Mouse (Mus musculus): ENCODE measurements around the gene Mpg. TPM values are rescaled to one million over a fixed set of nuclear protein-coding genes. Genes with fewer than 3 reads are reported as not detected.

The Mpg gene
- polyA plus RNA-seq, 1 experiment from 2014 or later: 37.9 TPM

- Histone ChIP-seq H3K4me2 (replicated peaks; ENCODE audit: low read depth, low read length) (peak overlapping the region; percentile 68), H3K9ac (replicated peaks; ENCODE audit: low read depth, low read length) (peak overlapping the region; percentile 86; the same call in 1 of the 2 replicates), H3K36me3 (ENCODE audit: control insufficient read depth, insufficient read depth, low read length) (no peaks in the 10 kb centered on the region), H3K9me3 (ENCODE audit: control insufficient read depth, low read depth, low read length) (no peaks in the 10 kb centered on the region), H3K27ac (ENCODE audit: low read length) (peak overlapping the region; percentile 96; the same call in 1 of the 2 replicates), H3K27me3 (ENCODE audit: control insufficient read depth, insufficient read depth, low read length) (no peaks in the 10 kb centered on the region), H3K4me3 (ENCODE audit: low read depth, low read length) (peak overlapping the region; percentile 82), H3K4me1 (ENCODE audit: control insufficient read depth, insufficient read depth, low read length) (peaks cover 66% of the 10 kb centered on the region)
- ATAC-seq (ENCODE audit: insufficient number of reproducible peaks, insufficient read depth, low FRiP score, low read depth): no peak
- 8% methylated on average over 21 of the region's 21 CpGs for WGBS
Observed at GRCm38 (mm10) chr11:32222570-32223194, 3.6 kb upstream of the Mpg start.

- no peaks in the 10 kb centered on the region for H3K27me3 ChIP-seq (ENCODE audit: control insufficient read depth, insufficient read depth, low read length)
- 69% methylated on average over 4 of the region's 4 CpGs for WGBS
- no peak overlapping the region for H3K4me2 ChIP-seq (replicated peaks; ENCODE audit: low read depth, low read length)
- H3K9me3 ChIP-seq (ENCODE audit: control insufficient read depth, low read depth, low read length): no peaks in the 10 kb centered on the region
- no peak for ATAC-seq (ENCODE audit: insufficient number of reproducible peaks, insufficient read depth, low FRiP score, low read depth)
- H3K27ac ChIP-seq (ENCODE audit: low read length): 0 out of 2 replicates have a peak overlapping the region, but pooled peaks have one; percentile 7
- H3K4me1 ChIP-seq (ENCODE audit: control insufficient read depth, insufficient read depth, low read length): peaks cover 61% of the 10 kb centered on the region
- no peaks in the 10 kb centered on the region; the same call in 1 of the 2 replicates for H3K36me3 ChIP-seq (ENCODE audit: control insufficient read depth, insufficient read depth, low read length)
- H3K9ac ChIP-seq (replicated peaks; ENCODE audit: low read depth, low read length): no peak overlapping the region
- no peak overlapping the region for H3K4me3 ChIP-seq (ENCODE audit: low read depth, low read length)
Observed at GRCm38 (mm10) chr11:32223297-32223967, 2.9 kb upstream of the Mpg start.

- Histone ChIP-seq H3K4me3 (ENCODE audit: low read depth, low read length) (no peak overlapping the region), H3K36me3 (ENCODE audit: control insufficient read depth, insufficient read depth, low read length) (peaks cover 4% of the 10 kb centered on the region; the same call in 1 of the 2 replicates), H3K4me2 (replicated peaks; ENCODE audit: low read depth, low read length) (0 out of 2 replicates have a peak overlapping the region, but pooled peaks have one; percentile 3), H3K4me1 (ENCODE audit: control insufficient read depth, insufficient read depth, low read length) (peaks cover 51% of the 10 kb centered on the region), H3K27ac (ENCODE audit: low read length) (peak overlapping the region; percentile 91), H3K27me3 (ENCODE audit: control insufficient read depth, insufficient read depth, low read length) (no peaks in the 10 kb centered on the region), H3K9me3 (ENCODE audit: control insufficient read depth, low read depth, low read length) (no peaks in the 10 kb centered on the region), H3K9ac (replicated peaks; ENCODE audit: low read depth, low read length) (no peak overlapping the region)
- WGBS: 26% methylated on average over 4 of the region's 4 CpGs
- no peak for ATAC-seq (ENCODE audit: insufficient number of reproducible peaks, insufficient read depth, low FRiP score, low read depth)
Observed at GRCm38 (mm10) chr11:32224468-32225139, 1.7 kb upstream of the Mpg start.

GRCm38 (mm10) chr11:32225222-32226104, 842 bp upstream of the Mpg start:
- 46% methylated on average over 7 of the region's 7 CpGs for WGBS
- H3K4me2 ChIP-seq (replicated peaks; ENCODE audit: low read depth, low read length): 0 out of 2 replicates have a peak overlapping the region, but pooled peaks have one; percentile 79
- peak overlapping the region; percentile 91 for H3K27ac ChIP-seq (ENCODE audit: low read length)
- peaks cover 42% of the 10 kb centered on the region for H3K4me1 ChIP-seq (ENCODE audit: control insufficient read depth, insufficient read depth, low read length)
- H3K36me3 ChIP-seq (ENCODE audit: control insufficient read depth, insufficient read depth, low read length): peaks cover 6% of the 10 kb centered on the region; the same call in 1 of the 2 replicates
- H3K27me3 ChIP-seq (ENCODE audit: control insufficient read depth, insufficient read depth, low read length): no peaks in the 10 kb centered on the region
- H3K9ac ChIP-seq (replicated peaks; ENCODE audit: low read depth, low read length): no peak overlapping the region
- no peak overlapping the region for H3K4me3 ChIP-seq (ENCODE audit: low read depth, low read length)
- ATAC-seq (ENCODE audit: insufficient number of reproducible peaks, insufficient read depth, low FRiP score, low read depth): no peak
- H3K9me3 ChIP-seq (ENCODE audit: control insufficient read depth, low read depth, low read length): no peaks in the 10 kb centered on the region

DNA sequence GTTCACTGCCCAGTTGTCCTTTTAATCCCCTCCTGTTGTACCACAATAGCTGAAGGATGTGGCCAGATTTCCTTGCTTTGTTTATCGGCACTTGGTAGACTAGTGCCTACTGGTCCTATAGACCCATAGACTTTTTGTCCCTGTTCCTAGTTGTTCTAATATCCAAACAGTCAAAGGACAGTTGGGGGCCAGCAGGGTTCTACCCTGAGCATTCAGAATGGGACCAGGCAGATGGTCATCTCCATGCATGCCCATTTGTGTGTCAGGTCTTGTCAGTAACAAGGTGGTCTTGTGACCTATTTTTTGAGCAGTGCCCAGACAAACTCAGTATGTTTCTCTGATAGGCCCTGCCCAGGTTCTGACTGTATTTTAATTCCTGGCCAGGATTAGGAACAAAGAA, 736 bp downstream of the Mpg start:
- Histone ChIP-seq H3K4me3 (ENCODE audit: low read depth, low read length) (peak overlapping the region; percentile 71), H3K4me1 (ENCODE audit: control insufficient read depth, insufficient read depth, low read length) (peaks cover 37% of the 10 kb centered on the region), H3K9ac (replicated peaks; ENCODE audit: low read depth, low read length) (peak overlapping the region; percentile 71), H3K27ac (ENCODE audit: low read length) (peak overlapping the region; percentile 91), H3K36me3 (ENCODE audit: control insufficient read depth, insufficient read depth, low read length) (peaks cover 21% of the 10 kb centered on the region), H3K4me2 (replicated peaks; ENCODE audit: low read depth, low read length) (peak overlapping the region; percentile 79), H3K9me3 (ENCODE audit: control insufficient read depth, low read depth, low read length) (no peaks in the 10 kb centered on the region), H3K27me3 (ENCODE audit: control insufficient read depth, insufficient read depth, low read length) (no peaks in the 10 kb centered on the region)
- no peak for ATAC-seq (ENCODE audit: insufficient number of reproducible peaks, insufficient read depth, low FRiP score, low read depth)
- WGBS: 48% methylated on average over 1 of the region's 1 CpGs

- Histone ChIP-seq H3K9ac (replicated peaks; ENCODE audit: low read depth, low read length) (no peak overlapping the region), H3K4me3 (ENCODE audit: low read depth, low read length) (no peak overlapping the region)
Observed at GRCm38 (mm10) chr11:32227555-32227954, 1.2 kb downstream of the Mpg start.

DNA sequence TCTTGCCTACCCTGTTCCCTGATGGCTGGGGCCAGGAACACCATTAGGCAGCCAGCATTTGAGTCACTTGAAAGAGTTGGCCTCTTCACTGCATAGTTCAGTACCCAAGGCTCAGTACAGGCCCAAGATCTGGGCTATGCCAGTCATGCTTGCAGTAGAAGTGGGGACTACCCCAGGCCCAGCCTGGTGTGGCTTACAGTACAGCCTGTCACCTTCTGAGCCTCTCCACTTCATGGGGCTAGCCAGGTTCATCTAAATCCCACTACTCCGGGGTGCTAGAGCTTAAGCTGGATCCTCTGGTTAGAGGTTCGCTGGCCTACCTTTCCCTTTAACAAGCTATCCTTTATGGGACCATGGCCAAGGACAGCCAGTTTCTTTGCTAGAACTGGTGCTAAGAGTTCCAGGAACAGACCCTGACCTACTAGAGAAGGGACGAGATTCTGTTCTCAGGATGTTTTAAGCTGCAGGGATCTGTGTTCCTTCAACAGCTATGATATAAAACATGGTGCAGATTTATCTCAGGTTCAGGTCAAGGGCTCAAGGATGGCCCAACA, 2.1 kb downstream of the Mpg start:
- no peak for ATAC-seq (ENCODE audit: insufficient number of reproducible peaks, insufficient read depth, low FRiP score, low read depth)
- Histone ChIP-seq H3K27me3 (ENCODE audit: control insufficient read depth, insufficient read depth, low read length) (no peaks in the 10 kb centered on the region), H3K9me3 (ENCODE audit: control insufficient read depth, low read depth, low read length) (no peaks in the 10 kb centered on the region), H3K9ac (replicated peaks; ENCODE audit: low read depth, low read length) (no peak overlapping the region), H3K27ac (ENCODE audit: low read length) (no peak overlapping the region), H3K4me3 (ENCODE audit: low read depth, low read length) (no peak overlapping the region), H3K36me3 (ENCODE audit: control insufficient read depth, insufficient read depth, low read length) (peaks cover 28% of the 10 kb centered on the region), H3K4me2 (replicated peaks; ENCODE audit: low read depth, low read length) (no peak overlapping the region), H3K4me1 (ENCODE audit: control insufficient read depth, insufficient read depth, low read length) (peaks cover 27% of the 10 kb centered on the region)
- 84% methylated on average over 3 of the region's 3 CpGs for WGBS

More at GRCm38 (mm10) chr11:32227555-32227954, 1.2 kb downstream of the Mpg start:
- 86% methylated on average over 9 of the region's 9 CpGs for WGBS
- H3K27me3 ChIP-seq (ENCODE audit: control insufficient read depth, insufficient read depth, low read length): no peaks in the 10 kb centered on the region
- peaks cover 32% of the 10 kb centered on the region for H3K4me1 ChIP-seq (ENCODE audit: control insufficient read depth, insufficient read depth, low read length)
- H3K9me3 ChIP-seq (ENCODE audit: control insufficient read depth, low read depth, low read length): no peaks in the 10 kb centered on the region
- ATAC-seq (ENCODE audit: insufficient number of reproducible peaks, insufficient read depth, low FRiP score, low read depth): no peak
- peaks cover 26% of the 10 kb centered on the region for H3K36me3 ChIP-seq (ENCODE audit: control insufficient read depth, insufficient read depth, low read length)
- no peak overlapping the region for H3K27ac ChIP-seq (ENCODE audit: low read length)
- peak overlapping the region; percentile 79; the same call in 1 of the 2 replicates for H3K4me2 ChIP-seq (replicated peaks; ENCODE audit: low read depth, low read length)
